Mouse (Mus musculus): ENCODE results near the gene Upk1b. TPM values are rescaled to one million over a fixed set of nuclear protein-coding genes. Genes with fewer than 3 reads are reported as not detected.

Gene Upk1b
- total and polyA plus RNA-seq, 3 experiments, result not detected

GRCm38 (mm10) chr16:38769529-38769928 lies 30.6 kb downstream of the Upk1b start:
- no peaks in the 10 kb centered on the region for H3K9me3 ChIP-seq (replicated peaks; ENCODE audit: low read length)
- no peak for DNase-seq (ENCODE audit: extremely low read depth)
- H3K27me3 ChIP-seq (replicated peaks), result peaks cover 5% of the 10 kb centered on the region
- in situ Hi-C loops (cut with MboI; ENCODE audit: low pct_ligation_motif_present, low pct_unique_long_range_greater_than_20kb, low sequenced_read_pairs) (no loop called here), dilution Hi-C loops (cut with MboI; ENCODE audit: extremely low pct_ligation_motif_present, extremely low pct_unique_long_range_greater_than_20kb, low sequenced_read_pairs) (no loop called here)
- no peaks in the 10 kb centered on the region for H3K4me1 ChIP-seq (ENCODE audit: control insufficient read depth in 1 of 2, insufficient read depth in 2 of 2)
- no peaks in the 10 kb centered on the region for H3K36me3 ChIP-seq (replicated peaks in 1 of 2; ENCODE audit: control insufficient read depth in 1 of 2, insufficient read depth in 1 of 2, low read length in 1 of 2)
- no peak overlapping the region for H3K27ac ChIP-seq (ENCODE audit: insufficient read depth, low read depth)
- TF ChIP-seq JUN (IDR thresholded peaks at IDR 0.05; ENCODE audit: insufficient read depth, low read depth, low read length), result no peak
- no peak for TF ChIP-seq MAFK (IDR thresholded peaks at IDR 0.05; ENCODE audit: insufficient replicate concordance, low read length)
- no peak for TF ChIP-seq CHD1 (IDR thresholded peaks at IDR 0.05; ENCODE audit: low read depth, low read length)
- no peak for TF ChIP-seq TCF12 (IDR thresholded peaks at IDR 0.05; ENCODE audit: low read depth, low read length)
- TF ChIP-seq MAZ (IDR thresholded peaks at IDR 0.05; ENCODE audit: low read depth, low read length), result no peak
- TF ChIP-seq POLR2AphosphoS2 (IDR thresholded peaks at IDR 0.05; ENCODE audit: low read depth, low read length), result no peak
- TF ChIP-seq PAX5 (IDR thresholded peaks at IDR 0.05; ENCODE audit: low read length), result no peak
- H3K4me3 ChIP-seq (replicated peaks in 1 of 3; ENCODE audit: low read depth in 2 of 3, low read length in 2 of 3, poor library complexity in 1 of 3), result no peak overlapping the region
- H3K79me2 ChIP-seq (replicated peaks; ENCODE audit: control insufficient read depth, extremely low read depth, insufficient read depth, poor library complexity, severe bottlenecking), result no peaks in the 10 kb centered on the region
- no peak overlapping the region for H3K4me2 ChIP-seq (ENCODE audit: insufficient read depth, low read depth, poor library complexity, severe bottlenecking)
- H3K9ac ChIP-seq (ENCODE audit: insufficient read depth, low read depth), result no peak overlapping the region

GRCm38 (mm10) chr16:38768386-38768785 lies 31.7 kb downstream of the Upk1b start:
- H3K4me3 ChIP-seq (replicated peaks in 1 of 3; ENCODE audit: low read depth in 2 of 3, low read length in 2 of 3, poor library complexity in 1 of 3), result no peak overlapping the region
- no peak overlapping the region for H3K9ac ChIP-seq (ENCODE audit: insufficient read depth, low read depth)
- in situ Hi-C loops (cut with MboI; ENCODE audit: low pct_ligation_motif_present, low pct_unique_long_range_greater_than_20kb, low sequenced_read_pairs) (no loop called here), dilution Hi-C loops (cut with MboI; ENCODE audit: extremely low pct_ligation_motif_present, extremely low pct_unique_long_range_greater_than_20kb, low sequenced_read_pairs) (no loop called here)
- H3K4me1 ChIP-seq (ENCODE audit: control insufficient read depth in 1 of 2, insufficient read depth in 2 of 2), result 0 out of 4 replicates have a peak, but pooled peaks cover 0 to 2% of the 10 kb centered on the region in 2 experiments
- no peak for TF ChIP-seq E2F4 (IDR thresholded peaks at IDR 0.05; ENCODE audit: insufficient replicate concordance, low read depth, low read length)
- no peak for TF ChIP-seq GABPA (IDR thresholded peaks at IDR 0.05; ENCODE audit: insufficient replicate concordance, low read depth, low read length)
- TF ChIP-seq ELF1 (IDR thresholded peaks at IDR 0.05; ENCODE audit: low read depth, low read length), result no peak
- no peak for TF ChIP-seq ETS1 (conservative IDR thresholded peaks at IDR 0.05; ENCODE audit: low read depth, low read length)
- TF ChIP-seq POLR2A (IDR thresholded peaks at IDR 0.05; ENCODE audit: low read depth, low read length), result no peak
- TF ChIP-seq CTCF (conservative IDR thresholded peaks at IDR 0.05 in 1 of 2, IDR thresholded peaks at IDR 0.05 in 1 of 2; ENCODE audit: low read depth in 2 of 2, low read length in 2 of 2), result no peak
- H3K79me2 ChIP-seq (replicated peaks; ENCODE audit: control insufficient read depth, extremely low read depth, insufficient read depth, poor library complexity, severe bottlenecking), result no peaks in the 10 kb centered on the region
- H3K36me3 ChIP-seq (replicated peaks in 1 of 2; ENCODE audit: control insufficient read depth in 1 of 2, insufficient read depth in 1 of 2, low read length in 1 of 2), result no peaks in the 10 kb centered on the region
- DNase-seq (ENCODE audit: extremely low read depth), result no peak
- H3K27ac ChIP-seq (ENCODE audit: insufficient read depth, low read depth), result no peak overlapping the region
- peaks cover 5% of the 10 kb centered on the region for H3K27me3 ChIP-seq (replicated peaks)
- H3K9me3 ChIP-seq (replicated peaks; ENCODE audit: low read length), result no peaks in the 10 kb centered on the region
- H3K4me2 ChIP-seq (ENCODE audit: insufficient read depth, low read depth, poor library complexity, severe bottlenecking), result no peak overlapping the region

- DNase-seq (ENCODE audit: extremely low read depth), result no peak
- Histone ChIP-seq H3K9me3 (replicated peaks; ENCODE audit: low read length) (no peaks in the 10 kb centered on the region), H3K4me3 (replicated peaks in 1 of 3; ENCODE audit: low read depth in 2 of 3, low read length in 2 of 3, poor library complexity in 1 of 3) (no peak overlapping the region), H3K4me2 (ENCODE audit: insufficient read depth, low read depth, poor library complexity, severe bottlenecking) (no peak overlapping the region), H3K27ac (ENCODE audit: insufficient read depth, low read depth) (no peak overlapping the region), H3K27me3 (replicated peaks) (no peaks in the 10 kb centered on the region), H3K9ac (ENCODE audit: insufficient read depth, low read depth) (no peak overlapping the region), H3K36me3 (replicated peaks in 1 of 2; ENCODE audit: control insufficient read depth in 1 of 2, insufficient read depth in 1 of 2, low read length in 1 of 2) (no peaks in the 10 kb centered on the region), H3K4me1 (ENCODE audit: control insufficient read depth in 1 of 2, insufficient read depth in 2 of 2) (0 out of 4 replicates have a peak, but pooled peaks cover 0 to 7% of the 10 kb centered on the region in 2 experiments), H3K79me2 (replicated peaks; ENCODE audit: control insufficient read depth, extremely low read depth, insufficient read depth, poor library complexity, severe bottlenecking) (no peaks in the 10 kb centered on the region)
- TF ChIP-seq MAX (IDR thresholded peaks at IDR 0.05; ENCODE audit: low read length) (no peak), CHD2 (IDR thresholded peaks at IDR 0.05; ENCODE audit: low read length) (no peak), MXI1 (IDR thresholded peaks at IDR 0.05; ENCODE audit: low read depth, low read length) (no peak), IRF4 (IDR thresholded peaks at IDR 0.05; ENCODE audit: low read depth, low read length) (no peak), HCFC1 (IDR thresholded peaks at IDR 0.05; ENCODE audit: low read depth, low read length) (no peak), KAT2A (IDR thresholded peaks at IDR 0.05; ENCODE audit: insufficient replicate concordance, low read length) (no peak), MYC (IDR thresholded peaks at IDR 0.05; ENCODE audit: low read depth, low read length) (no peak), PAX5 (IDR thresholded peaks at IDR 0.05; ENCODE audit: low read length) (no peak), JUN (IDR thresholded peaks at IDR 0.05; ENCODE audit: insufficient read depth, low read depth, low read length) (no peak), SMC3 (IDR thresholded peaks at IDR 0.05; ENCODE audit: low read depth, low read length) (no peak), POLR2A (IDR thresholded peaks at IDR 0.05; ENCODE audit: low read depth, low read length) (no peak), NELFE (IDR thresholded peaks at IDR 0.05; ENCODE audit: low read depth, low read length) (no peak), GABPA (IDR thresholded peaks at IDR 0.05; ENCODE audit: insufficient replicate concordance, low read depth, low read length) (no peak)
- dilution Hi-C loops (cut with MboI; ENCODE audit: extremely low pct_ligation_motif_present, extremely low pct_unique_long_range_greater_than_20kb, low sequenced_read_pairs) (no loop called here), in situ Hi-C loops (cut with MboI; ENCODE audit: low pct_ligation_motif_present, low pct_unique_long_range_greater_than_20kb, low sequenced_read_pairs) (no loop called here)
These were observed 32.4 kb downstream of the Upk1b start for GRCm38 (mm10) chr16:38767761-38768160.
